Mouse (Mus musculus) liver, adult 2 months (tissue): ENCODE data around the gene Slc25a16. TPM values are rescaled to one million over a fixed set of nuclear protein-coding genes. Genes with fewer than 3 reads are reported as not detected.
A peak's percentile ranks its signal among the peaks of the same experiment; 100 is the strongest.

ENCODE experiments used
- DNase-seq: peaks from one replicate; pipeline ENCODE4 v3.0.0-alpha.2; 2011; ENCODE audit warnings: low read depth, low spot score; ENCODE audit errors: extremely low read depth
- H3K27ac ChIP-seq: fragments of 200-500 bp; replicated peaks from 2 replicates; pipeline ENCODE4 v1.5.1; 2012; ENCODE audit warnings: low read depth, mild to moderate bottlenecking, control low read depth, inconsistent platforms, low read length; ENCODE audit not compliant: insufficient read depth
- H3K27me3 ChIP-seq: fragments of 200-500 bp; 2 replicates; pipeline ENCODE4 v1.6.1; 2012; ENCODE audit warnings: mild to moderate bottlenecking, moderate library complexity, low read length, inconsistent platforms; ENCODE audit not compliant: control insufficient read depth, insufficient read depth
- H3K36me3 ChIP-seq: fragments of 200-500 bp; 2 replicates; pipeline ENCODE4 v1.6.1; 2012; ENCODE audit warnings: low read length, inconsistent platforms; ENCODE audit not compliant: control insufficient read depth, insufficient read depth
- H3K4me1 ChIP-seq: fragments of 200-500 bp; 2 replicates; pipeline ENCODE4 v1.6.1; 2011; ENCODE audit warnings: low read length; ENCODE audit not compliant: control insufficient read depth, insufficient read depth
- H3K4me3 ChIP-seq: fragments of 200-500 bp; 2 replicates; pipeline ENCODE4 v1.5.1; 2011; ENCODE audit warnings: low read depth, mild to moderate bottlenecking, control low read depth, low read length, moderate library complexity; ENCODE audit not compliant: insufficient read depth
- H3K79me2 ChIP-seq: fragments of 200-500 bp; 2 replicates; pipeline ENCODE4 v1.6.1; 2012; ENCODE audit warnings: inconsistent platforms, mild to moderate bottlenecking, low read length, moderate library complexity; ENCODE audit not compliant: control insufficient read depth, insufficient read depth
- H3K9ac ChIP-seq: fragments of 200-500 bp; 2 replicates; pipeline ENCODE4 v1.6.1; 2012; ENCODE audit warnings: low read depth, mild to moderate bottlenecking, control low read depth, inconsistent platforms, low read length
- CTCF ChIP-seq: fragments of 200-500 bp; IDR thresholded peaks from 2 replicates; pipeline ENCODE4 v1.5.1; 2011; ENCODE audit warnings: low read depth, low read length, control low read depth
- POLR2A ChIP-seq: fragments of 200-500 bp; IDR thresholded peaks from 2 replicates; pipeline ENCODE4 v1.6.1; 2011; ENCODE audit warnings: low read length, control low read depth; ENCODE audit not compliant: insufficient read depth; ENCODE audit errors: extremely low read depth
- WGBS: fragments of 180-500 bp; shearing (Covaris S2); methylation state at CpG from one replicate; pipeline ENCODE4 v1.1.7; 2018; 5-methylcytosine and 5-hydroxymethylcytosine counted together
- polyA plus RNA-seq: library from polyadenylated mRNA; depleted of rRNA; stranded (reverse); fragments of >200 nt; gene quantifications from 2 replicates; pipeline ENCODE4 v1.2.3, GENCODE M21; 2012
- total RNA-seq: library from RNA; depleted of rRNA; stranded (reverse); fragments of >200 nt; gene quantifications from 2 replicates; pipeline ENCODE4 v1.2.3, GENCODE M21; 2014

Gene Slc25a16
- total and polyA plus RNA-seq, 2 experiments: 41.8 to 49.0 TPM

GRCm38 (mm10) chr10:62892549-62893232 lies 27.7 kb upstream of the Slc25a16 start:
- Histone ChIP-seq H3K27ac (no peak overlapping the region), H3K4me3 (no peak overlapping the region), H3K4me1 (no peaks in the 10 kb centered on the region), H3K27me3 (no peaks in the 10 kb centered on the region), H3K9ac (no peak overlapping the region), H3K79me2 (no peaks in the 10 kb centered on the region), H3K36me3 (no peaks in the 10 kb centered on the region)
- no peak for DNase-seq
- TF ChIP-seq POLR2A (no peak), CTCF (no peak)
- 55% methylated on average over 4 of the region's 4 CpGs for WGBS

GRCm38 (mm10) chr10:62893356-62893884 lies 27.0 kb upstream of the Slc25a16 start:
- no peak overlapping the region for H3K4me3 ChIP-seq

GRCm38 (mm10) chr10:62894447-62894846 lies 26.0 kb upstream of the Slc25a16 start:
- H3K4me3 ChIP-seq: no peak overlapping the region
- no peaks in the 10 kb centered on the region for H3K79me2 ChIP-seq
- H3K4me1 ChIP-seq: no peaks in the 10 kb centered on the region
- WGBS: 87% methylated on average over 3 of the region's 3 CpGs
- no peak for TF ChIP-seq CTCF
- no peak for TF ChIP-seq POLR2A
- no peak for DNase-seq
- no peak overlapping the region for H3K9ac ChIP-seq
- no peaks in the 10 kb centered on the region for H3K27me3 ChIP-seq
- H3K36me3 ChIP-seq: no peaks in the 10 kb centered on the region
- no peak overlapping the region for H3K27ac ChIP-seq

More at GRCm38 (mm10) chr10:62893356-62893884, 27.0 kb upstream of the Slc25a16 start:
- Histone ChIP-seq H3K27ac (no peak overlapping the region), H3K4me1 (no peaks in the 10 kb centered on the region), H3K79me2 (no peaks in the 10 kb centered on the region), H3K27me3 (no peaks in the 10 kb centered on the region), H3K36me3 (no peaks in the 10 kb centered on the region), H3K9ac (no peak overlapping the region)
- TF ChIP-seq CTCF (no peak), POLR2A (no peak)
- DNase-seq: no peak
- WGBS: 81% methylated on average over 6 of the region's 6 CpGs

GRCm38 (mm10) chr10:62895386-62895785 lies 25.0 kb upstream of the Slc25a16 start:
- H3K4me1 ChIP-seq: no peaks in the 10 kb centered on the region
- no peaks in the 10 kb centered on the region for H3K27me3 ChIP-seq
- H3K36me3 ChIP-seq: no peaks in the 10 kb centered on the region
- TF ChIP-seq POLR2A (no peak), CTCF (no peak)
- no peak overlapping the region for H3K27ac ChIP-seq
- WGBS: 53% methylated on average over 6 of the region's 6 CpGs
- no peaks in the 10 kb centered on the region for H3K79me2 ChIP-seq
- DNase-seq: peak; percentile 21
- no peak overlapping the region for H3K4me3 ChIP-seq
- H3K9ac ChIP-seq: no peak overlapping the region

GRCm38 (mm10) chr10:62896035-62896434 lies 24.4 kb upstream of the Slc25a16 start:
- DNase-seq: no peak
- Histone ChIP-seq H3K79me2 (no peaks in the 10 kb centered on the region), H3K36me3 (no peaks in the 10 kb centered on the region), H3K27me3 (no peaks in the 10 kb centered on the region), H3K4me3 (no peak overlapping the region), H3K9ac (no peak overlapping the region), H3K4me1 (no peaks in the 10 kb centered on the region), H3K27ac (no peak overlapping the region)
- WGBS: 82% methylated on average over 4 of the region's 4 CpGs
- no peak for TF ChIP-seq CTCF
- TF ChIP-seq POLR2A: no peak

GRCm38 (mm10) chr10:62896774-62897173 lies 23.7 kb upstream of the Slc25a16 start:
- no peak overlapping the region for H3K9ac ChIP-seq
- TF ChIP-seq CTCF: no peak
- no peak for TF ChIP-seq POLR2A
- H3K36me3 ChIP-seq: no peaks in the 10 kb centered on the region
- no peaks in the 10 kb centered on the region for H3K79me2 ChIP-seq
- H3K27ac ChIP-seq: no peak overlapping the region
- H3K27me3 ChIP-seq: no peaks in the 10 kb centered on the region
- 71% methylated on average over 4 of the region's 4 CpGs for WGBS
- DNase-seq: no peak
- H3K4me1 ChIP-seq: no peaks in the 10 kb centered on the region
- no peak overlapping the region for H3K4me3 ChIP-seq
